Mouse (Mus musculus): Measurements from ENCODE around the gene Ppm1n.

Gene Ppm1n

DNA sequence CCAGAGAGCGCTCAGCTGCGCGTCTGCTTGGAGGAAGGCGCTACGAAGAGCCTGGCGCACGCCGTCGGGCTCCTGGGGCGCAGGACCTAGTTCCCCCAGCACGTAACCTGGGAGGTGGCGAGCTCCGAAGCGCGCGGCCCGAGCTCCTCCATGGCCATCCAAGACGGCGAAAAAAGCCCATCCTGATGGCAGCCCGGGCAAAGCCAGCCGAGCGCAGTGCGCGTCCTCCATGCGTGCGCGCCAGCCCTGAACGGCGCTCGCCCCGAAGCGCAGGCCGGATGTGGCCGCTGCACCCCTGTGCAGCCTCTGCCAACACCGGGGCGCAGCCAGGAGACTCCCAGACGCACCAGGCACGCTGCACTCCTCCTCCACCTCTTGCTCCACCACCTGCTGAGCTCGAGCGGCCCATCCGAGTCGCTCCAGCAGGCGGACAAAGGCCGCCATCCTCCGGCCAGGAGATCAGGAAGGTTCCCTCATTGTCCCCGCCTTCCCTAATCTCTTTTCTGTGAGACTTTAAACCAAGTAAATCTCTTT, at the start of gene Ppm1n:
Gene Ppm1n (minus strand): TSS at position 484 of the 534 bp plus-strand sequence.
- no peak for DNase-seq (ENCODE audit: low spot score)

DNA sequence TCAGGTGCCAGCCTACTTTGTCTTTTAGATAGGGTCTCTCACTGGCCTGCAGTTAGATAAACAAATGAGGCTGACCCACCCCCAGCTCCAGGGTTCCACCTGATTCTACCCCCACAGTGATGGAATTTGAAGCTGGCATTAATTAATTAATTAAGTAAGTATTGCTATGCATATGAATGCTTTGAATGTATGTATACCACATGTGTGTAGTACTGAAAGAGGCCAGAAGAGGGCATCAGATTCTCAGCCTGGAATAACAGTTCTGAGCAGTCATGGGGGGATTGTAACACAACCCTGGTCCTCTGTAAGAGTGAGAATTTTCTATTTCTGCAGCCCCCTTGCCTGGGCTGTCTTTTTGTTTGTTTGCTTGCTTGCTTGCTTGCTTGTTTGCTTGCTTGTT, 48.6 kb upstream of the Ppm1n start:
- DNase-seq (ENCODE audit: low spot score) = no peak

DNA sequence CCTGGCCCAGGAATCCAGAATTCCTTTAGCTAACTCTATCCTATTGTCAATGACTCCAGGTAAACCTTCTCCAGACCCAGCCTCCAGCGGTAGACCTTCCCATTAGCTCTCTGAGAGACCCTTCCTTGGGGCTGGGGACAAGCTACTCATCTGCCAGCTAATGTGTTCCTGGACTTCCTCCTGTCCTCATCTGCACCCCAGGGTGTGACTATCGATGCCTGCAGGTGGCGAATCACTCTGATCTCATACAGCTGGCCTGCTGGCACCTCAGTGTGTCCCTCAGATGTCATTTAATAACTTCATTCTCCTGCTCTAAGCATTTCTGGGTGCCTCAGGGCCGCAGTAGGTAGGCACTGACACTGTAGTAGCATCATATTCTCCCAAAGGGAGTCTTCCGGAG, 47.9 kb upstream of the Ppm1n start:
- DNase-seq (ENCODE audit: low spot score) = no peak

DNA sequence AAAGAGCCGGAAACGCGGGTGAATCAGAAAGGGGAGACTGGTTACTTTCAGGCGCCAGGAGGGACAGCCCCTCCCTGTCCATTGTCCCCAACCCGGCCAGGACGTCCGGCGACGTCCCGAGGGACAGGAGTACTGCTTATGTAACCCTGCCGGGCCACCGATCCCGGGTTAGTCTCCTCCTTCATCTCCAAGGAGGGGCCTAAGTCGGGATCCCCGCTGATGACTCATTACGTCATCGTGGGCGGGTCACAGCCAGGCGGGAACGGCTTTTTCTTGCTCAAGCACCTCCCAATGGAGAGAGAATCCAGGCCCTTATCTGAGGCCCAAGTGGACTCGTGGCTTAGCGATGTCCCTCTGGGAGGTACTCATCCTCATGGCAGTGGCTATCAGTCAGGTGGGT, 47.3 kb upstream of the Ppm1n start:
- peak; percentile 90 for DNase-seq (ENCODE audit: low spot score)

DNA sequence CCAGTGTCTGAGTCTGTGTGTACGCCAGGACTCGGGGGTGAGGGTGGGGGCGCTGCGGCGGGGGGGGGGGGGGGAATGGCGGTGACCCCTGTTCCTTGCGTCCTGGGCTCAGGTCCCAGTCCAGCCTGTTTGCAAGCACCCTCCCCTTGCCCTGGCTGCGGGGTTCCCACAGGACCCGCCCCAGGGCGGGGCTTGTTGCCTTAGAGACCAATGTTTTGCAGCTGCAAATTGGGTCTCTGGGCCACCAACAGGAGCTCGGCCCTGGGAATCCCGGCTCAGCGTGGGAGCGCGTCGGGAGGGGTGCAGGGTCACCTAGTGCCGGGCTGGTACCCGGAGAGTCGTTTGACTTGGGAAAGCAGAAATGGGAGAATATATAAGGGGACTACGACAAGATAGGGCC, 46.5 kb upstream of the Ppm1n start:
- peak; percentile 78 for DNase-seq (ENCODE audit: low spot score)

DNA sequence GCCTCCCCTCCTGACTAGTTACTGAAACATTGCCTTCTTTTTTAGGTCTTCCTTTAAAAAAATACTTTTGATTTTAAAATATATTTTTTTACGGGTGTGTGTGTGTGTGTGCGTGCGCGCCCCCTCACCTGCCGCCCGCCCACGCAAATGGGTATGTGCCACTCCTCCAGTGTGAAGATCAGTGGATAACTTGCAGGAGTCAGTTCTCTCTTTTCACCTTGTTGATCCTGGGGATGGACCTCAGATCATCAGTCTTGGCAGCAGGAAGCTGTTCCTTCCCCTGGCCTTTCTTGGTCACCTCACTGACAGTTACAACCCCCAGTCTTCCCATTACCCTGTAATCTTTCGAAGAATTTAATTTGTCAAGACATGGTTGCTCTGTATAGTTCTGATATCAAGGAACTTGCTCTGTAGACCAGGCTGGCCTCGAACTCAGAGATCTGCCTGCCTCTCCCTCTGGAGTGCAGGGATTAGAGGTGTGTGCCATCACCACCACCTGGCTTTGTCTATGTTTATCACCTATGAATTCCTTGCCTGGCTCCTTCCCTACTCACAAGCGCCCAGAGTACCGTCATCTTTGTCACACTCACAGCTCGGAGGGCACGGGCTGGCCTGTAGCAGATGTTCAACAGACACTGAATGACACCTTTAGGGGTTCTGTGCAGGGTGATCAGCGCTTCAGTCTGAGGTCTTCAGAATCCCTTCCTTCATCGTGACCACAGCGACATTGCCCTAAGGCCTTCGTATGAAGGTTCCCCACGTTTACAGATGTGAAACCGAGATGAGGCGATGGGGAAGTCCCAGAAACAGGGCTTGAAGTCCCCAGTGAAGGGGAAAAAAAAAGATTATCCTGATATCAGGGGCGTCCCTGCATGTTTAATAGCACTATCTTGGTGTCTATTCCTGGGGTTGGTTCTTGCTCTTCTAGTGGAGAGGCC, 45.7 kb upstream of the Ppm1n start:
- DNase-seq (ENCODE audit: low spot score) = no peak

DNA sequence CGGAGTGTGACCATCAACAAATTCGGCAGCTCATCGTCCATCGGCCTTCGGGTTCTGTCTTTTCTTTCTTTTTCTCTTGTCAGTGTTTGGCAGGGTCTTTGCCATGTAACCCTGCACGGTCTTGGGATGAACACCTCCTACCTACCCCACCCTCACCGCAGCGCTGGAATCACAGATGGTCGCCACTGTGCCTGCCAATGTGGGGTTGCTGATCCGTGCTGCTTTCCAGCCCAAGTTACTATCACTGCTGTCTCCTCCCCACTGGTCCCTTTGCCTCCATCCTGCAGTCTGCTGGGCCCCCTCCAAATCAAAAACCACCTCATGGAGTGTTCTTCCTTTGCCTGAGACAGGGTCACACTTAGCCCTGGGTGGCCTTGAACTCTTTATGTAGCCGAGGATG, 44.4 kb upstream of the Ppm1n start:
- no peak for DNase-seq (ENCODE audit: low spot score)

DNA sequence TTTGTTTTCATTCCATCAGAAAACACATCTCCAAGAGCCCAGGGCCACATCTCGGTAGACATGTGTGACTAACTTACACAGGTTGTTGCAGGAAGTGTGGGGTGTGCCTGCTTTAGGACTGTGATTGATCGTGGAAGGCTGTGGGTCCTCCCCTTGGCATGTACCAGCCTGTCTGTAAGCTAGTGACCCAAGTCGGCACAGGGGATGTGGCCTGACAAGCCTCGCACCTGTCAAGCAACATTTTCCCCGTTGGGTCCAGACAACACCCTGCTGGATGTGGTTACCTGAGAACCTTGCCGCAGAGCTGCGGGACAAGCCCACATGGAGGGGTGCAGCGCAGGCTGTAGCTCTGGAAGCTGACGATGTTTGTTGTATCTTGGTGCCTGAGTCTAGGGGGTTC, 42.6 kb upstream of the Ppm1n start:
- no peak for DNase-seq (ENCODE audit: low spot score)

DNA sequence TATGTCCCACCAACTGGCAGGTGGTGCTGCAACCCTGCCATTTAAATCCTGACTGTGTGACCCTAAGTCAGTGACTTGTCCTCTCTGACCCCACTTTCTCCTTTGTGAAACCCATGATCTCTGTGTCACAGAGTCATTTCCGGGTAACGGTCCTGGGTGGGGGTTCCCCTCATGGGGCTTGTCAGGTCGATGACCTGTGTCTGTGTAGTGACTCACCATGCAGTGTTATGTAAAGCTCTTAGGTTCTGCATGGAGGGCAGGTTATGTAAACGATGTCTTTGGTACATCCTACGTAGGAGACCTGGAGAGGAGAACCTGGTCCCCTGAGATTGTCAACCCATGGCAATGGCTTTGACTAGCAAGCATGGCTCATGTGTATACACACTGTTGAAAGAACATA, 41.6 kb upstream of the Ppm1n start:
- DNase-seq (ENCODE audit: low spot score) = no peak

DNA sequence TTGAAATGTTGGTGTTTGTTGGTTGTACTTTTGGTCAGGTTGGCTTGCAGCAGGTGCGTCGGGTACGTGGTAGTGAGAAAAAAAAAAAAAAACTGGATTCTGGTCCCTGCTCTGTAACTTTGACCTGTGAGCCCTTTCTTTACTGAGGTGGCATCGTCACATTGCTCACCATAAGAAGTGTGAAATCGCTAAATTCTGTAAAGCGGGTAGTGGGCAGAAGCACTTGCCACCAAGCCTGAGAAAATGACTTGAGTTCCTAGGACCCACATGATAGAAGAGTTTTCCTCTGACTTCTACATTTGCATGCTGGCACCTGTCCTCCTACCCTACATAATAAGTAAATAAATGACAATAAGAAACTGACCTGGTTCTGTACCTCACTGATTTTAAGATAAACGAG, 40.8 kb upstream of the Ppm1n start:
- no peak for DNase-seq (ENCODE audit: low spot score)

DNA sequence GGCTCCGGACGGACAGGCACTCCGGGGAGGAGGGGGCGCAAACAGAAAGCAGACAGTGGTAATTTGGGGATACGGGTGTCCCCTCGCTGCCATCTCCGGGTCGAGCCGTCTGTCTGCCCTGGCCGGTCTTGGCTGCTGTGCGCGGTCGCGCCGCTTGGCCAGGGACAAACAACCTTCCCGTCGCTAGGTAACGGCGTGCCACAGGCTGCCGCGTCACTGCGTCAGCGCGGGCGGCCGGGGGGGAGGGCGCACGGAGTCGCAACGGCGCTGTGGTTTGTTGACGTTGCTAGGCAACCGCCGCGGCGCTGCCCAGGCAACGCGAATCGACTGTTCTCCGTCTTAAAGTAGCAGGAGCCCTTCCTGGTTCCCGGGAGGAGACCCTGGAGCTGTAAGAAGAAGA, 40.0 kb upstream of the Ppm1n start:
- peak; percentile 87 for DNase-seq (ENCODE audit: low spot score)

DNA sequence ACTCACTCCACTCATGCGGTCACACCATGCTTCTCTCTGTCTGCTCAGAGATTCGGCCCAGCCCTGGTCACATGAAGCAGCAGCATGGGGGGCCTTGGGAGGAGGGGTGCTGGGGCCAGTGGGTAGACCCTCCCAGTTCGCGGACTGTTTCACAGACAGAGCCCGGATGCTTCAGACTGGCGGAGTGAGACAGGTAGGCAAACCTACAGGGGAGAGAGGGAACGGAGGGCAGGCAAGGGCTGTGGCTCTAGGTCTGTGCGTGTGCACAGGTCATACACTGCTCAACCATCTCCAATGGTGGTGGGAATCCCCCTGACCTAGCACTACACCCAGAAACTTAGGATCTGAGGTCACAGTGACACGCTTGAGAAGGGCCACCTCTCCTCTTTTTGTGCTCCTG, 39.6 kb upstream of the Ppm1n start:
- no peak for DNase-seq (ENCODE audit: low spot score)

DNA sequence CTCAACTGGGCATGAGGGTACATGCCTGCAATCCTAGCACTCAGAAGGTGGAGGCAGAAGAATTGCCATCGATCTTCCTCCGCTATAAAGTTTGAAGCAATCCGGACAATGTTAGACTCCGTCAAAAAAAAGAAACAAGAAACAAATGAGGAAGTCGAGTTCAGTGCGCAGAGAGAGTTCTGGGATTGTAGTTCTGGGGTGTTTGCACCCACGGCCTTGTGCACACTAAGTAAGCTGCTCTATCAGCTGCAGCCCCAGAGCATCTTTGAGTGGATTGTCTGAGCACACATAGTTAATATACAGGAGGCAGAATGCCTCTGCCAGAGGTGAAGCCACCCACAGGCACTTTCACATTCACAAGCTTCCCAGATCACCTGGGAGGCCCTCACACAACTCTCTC, 38.8 kb upstream of the Ppm1n start:
- no peak for DNase-seq (ENCODE audit: low spot score)

DNA sequence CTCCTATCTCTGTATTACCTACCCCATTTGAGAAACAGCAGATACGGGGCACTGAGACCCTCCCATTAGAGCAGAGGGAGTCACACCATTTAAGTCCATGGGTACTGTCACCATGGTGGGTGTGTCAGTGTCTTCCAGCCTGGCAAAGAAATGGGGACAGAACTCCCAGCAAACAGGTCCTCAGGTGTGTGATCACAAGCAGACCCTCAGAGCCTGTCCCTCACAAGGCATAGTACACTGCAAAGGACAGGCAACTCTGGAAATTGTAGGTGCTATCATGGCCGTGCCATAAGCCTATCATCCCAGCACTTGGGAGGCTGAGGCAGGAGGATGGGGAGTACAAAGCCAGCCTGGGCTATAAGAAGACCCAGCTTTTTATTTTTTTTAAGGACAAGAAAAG, 38.3 kb upstream of the Ppm1n start:
- no peak for DNase-seq (ENCODE audit: low spot score)

DNA sequence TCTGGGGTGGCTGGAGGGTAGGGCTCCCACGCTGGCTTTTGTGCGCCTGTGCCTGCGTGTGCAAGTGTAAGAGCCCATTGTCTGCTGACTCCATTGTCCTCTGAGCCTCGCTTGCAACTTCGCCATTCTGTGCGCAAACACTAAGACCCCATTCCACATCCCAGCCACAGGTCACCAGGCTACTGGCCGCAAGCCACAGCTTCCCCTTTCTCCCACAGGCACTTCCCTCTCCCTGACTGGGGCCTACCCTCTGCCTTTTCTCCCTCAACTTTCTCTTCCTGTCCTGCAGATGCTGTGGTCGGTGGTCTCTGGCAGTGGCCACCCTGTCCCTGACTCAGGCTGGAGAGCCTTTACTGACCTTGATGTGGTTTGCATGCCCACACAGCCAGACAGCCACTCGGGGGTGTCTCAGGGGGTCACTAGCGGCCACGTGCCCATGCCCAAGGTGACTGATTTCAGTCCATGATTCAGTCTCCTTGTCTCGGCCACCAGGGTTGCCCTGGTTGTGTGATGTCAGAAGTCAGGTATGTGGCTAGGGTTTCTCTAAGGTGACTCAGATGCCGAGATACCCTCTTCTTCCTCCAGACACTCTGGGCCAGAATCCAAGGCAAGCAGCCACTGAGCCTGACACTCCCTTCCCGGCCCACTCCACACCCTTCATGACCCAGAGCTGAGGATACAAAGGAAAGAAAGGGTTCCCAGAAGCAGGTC, 36.7 kb upstream of the Ppm1n start:
- no peak for DNase-seq (ENCODE audit: low spot score)

DNA sequence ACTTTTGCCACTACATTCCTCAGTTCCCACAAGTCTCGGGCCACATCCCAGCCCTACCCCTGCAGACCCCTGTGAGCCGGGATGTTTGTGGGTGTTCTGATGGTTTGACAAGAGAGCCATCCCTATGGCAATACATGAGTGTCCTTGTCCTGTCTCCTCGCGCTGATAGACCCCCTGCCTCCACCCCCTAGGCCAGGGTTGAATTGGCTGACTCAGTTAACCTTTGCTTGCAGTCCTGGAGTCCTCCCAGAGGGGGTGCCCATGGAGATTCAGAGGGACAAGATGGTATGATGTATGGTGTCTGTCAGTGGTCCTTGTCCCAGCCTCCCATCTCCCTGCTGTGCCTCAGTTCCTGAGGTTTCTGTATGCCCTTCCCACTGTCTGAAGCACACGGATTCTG, 34.2 kb upstream of the Ppm1n start:
- DNase-seq (ENCODE audit: low spot score) = no peak

DNA sequence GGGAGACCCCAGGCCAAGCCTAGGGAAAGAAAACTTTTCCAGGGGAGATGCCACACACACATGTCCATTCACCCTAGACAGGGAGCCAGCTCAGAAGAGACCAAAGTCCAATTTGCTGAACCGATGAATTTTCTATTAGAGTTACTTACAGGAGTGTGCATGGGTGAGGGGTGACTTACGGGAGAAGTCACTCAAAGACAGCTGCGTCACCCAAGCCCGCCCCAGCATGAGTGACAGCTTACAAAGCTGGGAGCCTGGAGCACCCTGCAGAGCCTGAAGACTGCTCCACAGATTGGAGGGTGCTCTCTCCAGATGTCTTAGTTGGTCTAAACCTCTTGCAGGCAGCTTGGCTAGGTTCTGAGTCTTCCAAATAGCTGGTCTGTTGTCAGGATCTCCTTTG, 32.1 kb upstream of the Ppm1n start:
- no peak for DNase-seq (ENCODE audit: low spot score)

DNA sequence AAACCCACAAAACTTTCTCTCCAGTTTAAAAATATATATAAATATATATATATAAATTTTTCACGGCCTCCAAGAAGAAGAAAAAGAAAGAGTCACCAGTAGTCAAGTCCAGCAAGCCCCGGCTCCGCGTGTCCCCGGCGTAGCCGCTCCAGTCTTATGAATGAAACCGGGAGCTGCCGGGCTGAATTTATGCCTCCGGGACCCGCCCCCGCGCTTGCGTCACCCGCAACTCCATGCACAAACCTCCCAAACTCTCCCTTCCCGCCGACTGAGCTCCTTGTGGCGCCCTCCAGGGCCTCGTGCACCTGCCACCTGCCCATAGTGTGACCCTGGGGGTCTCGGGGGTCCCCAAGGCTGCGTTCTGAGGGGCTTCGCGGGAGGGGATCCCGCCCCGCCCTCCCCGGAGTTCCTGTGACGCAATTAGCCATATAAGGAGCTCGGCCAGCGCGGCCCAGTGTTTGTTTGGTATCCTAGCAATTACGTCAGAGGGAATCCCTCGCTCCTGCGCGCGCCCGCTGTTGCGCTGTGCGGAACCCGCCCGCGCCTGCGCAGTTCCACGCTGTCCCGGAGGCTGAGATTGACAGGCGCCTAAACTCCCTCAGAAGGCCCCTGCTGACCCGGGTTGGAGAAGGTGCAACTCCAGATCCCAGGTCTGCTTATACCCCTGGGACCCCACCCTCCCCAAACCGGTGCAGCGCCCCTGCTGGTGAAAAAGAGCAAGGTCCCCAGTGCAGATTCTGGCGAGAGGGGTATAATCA, 30.2 kb upstream of the Ppm1n start, which contains the start of gene Fosb:
Gene Fosb (minus strand): TSS at position 168 of the 758 bp plus-strand sequence.
- peak; percentile 93 for DNase-seq (ENCODE audit: low spot score)

DNA sequence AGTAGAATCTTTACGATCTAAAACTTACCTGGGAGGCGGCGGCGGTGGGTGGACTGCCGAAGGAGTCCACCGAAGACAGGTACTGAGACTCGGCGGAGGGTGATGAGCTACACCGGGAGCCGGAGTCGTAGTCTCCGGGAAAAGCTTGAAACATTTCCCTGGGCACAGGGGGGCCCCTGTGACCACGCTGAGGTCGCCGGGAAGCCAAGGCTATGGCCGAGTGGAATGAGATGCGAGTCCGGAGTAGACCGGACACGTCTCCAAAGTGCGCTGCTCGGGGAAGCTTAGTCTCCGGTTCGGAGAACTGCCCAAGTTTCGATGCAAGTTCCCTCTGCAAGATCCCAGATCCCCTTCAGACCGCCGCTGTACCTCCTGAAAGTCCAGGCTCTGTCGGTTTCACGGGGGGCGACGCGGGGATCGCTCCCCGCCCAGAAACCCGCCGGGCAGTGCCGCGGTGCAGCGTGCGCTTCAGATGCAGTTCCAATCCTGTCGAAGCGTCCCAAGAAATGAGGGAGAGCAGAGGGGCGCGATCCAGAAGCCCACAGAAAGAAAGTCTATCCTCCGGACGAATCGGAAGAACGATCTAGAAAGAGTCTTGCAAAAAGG, 29.5 kb upstream of the Ppm1n start:
- no peak for DNase-seq (ENCODE audit: low spot score)

DNA sequence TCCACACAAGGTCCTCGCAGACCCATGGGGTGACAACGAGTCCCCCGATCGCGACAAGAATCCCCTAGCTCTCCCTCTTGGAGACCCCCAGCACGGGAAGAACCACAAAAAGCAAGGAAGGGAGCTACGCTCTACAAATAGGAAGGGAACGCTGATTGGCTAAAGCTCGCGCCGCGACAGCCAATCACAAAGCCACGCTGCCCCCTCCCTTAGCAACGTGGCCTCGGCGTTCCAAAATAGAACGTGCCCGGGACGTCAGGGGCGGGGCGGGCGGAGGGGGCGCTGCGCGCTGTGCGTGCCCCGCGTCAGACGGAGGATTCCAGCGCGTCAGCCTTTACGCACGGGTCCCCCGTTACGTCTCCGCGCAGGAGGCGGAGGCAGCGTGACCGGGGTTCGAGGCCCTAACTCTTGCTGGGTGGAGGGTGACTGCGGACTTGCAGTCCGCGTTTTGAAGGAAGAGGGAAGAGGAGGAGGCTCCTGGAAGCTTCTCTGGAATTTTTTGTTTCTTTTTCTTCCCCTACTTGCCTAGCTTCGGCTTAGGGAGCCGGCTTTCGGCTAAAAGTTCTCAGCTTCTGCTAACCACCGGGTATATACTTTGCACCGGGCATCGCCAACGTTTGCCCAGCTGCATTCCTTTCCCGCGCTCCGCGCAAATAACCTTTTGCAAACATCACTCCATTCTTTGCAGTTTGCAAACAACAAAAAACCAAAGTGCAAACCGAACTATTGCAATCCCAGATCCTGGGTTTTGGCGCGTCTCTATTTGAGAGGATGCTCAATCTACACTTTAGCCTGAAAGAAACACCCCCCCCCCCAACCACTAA, 28.8 kb upstream of the Ppm1n start:
- DNase-seq (ENCODE audit: low spot score) = peak; percentile 88

Data from c-Kit-positive CD71-positive TER-119-positive erythroid progenitor cells, embryonic 14.5 days (primary cell).